Mouse (Mus musculus) granulocyte monocyte progenitor cell, adult 5-6 weeks (primary cell): ENCODE data around the gene Runx2. TPM values are rescaled to one million over a fixed set of nuclear protein-coding genes. Genes with fewer than 3 reads are reported as not detected.

Source experiments
- ATAC-seq: replicated peaks from 2 replicates; pipeline ENCODE4 v1.8.0; 2016; ENCODE audit warnings: mild to moderate bottlenecking, moderate TSS enrichment, inconsistent platforms; ENCODE audit not compliant: poor library complexity, severe bottlenecking
- total RNA-seq, 2 experiments: library from RNA; stranded (forward) in 1 of 2; stranded (reverse) in 1 of 2; fragments of 200-712, 200-1000 nt in 1 of 2; fragments of >200 nt in 1 of 2; fragmentation: Nextera tagmentation in 1 of 2; gene quantifications; 2 replicates each; pipeline ENCODE4 v1.2.3; 2014 to 2017

Gene Runx2
- total RNA-seq, 2 experiments from 2014 or later: 12.3 to 49.8 TPM

DNA sequence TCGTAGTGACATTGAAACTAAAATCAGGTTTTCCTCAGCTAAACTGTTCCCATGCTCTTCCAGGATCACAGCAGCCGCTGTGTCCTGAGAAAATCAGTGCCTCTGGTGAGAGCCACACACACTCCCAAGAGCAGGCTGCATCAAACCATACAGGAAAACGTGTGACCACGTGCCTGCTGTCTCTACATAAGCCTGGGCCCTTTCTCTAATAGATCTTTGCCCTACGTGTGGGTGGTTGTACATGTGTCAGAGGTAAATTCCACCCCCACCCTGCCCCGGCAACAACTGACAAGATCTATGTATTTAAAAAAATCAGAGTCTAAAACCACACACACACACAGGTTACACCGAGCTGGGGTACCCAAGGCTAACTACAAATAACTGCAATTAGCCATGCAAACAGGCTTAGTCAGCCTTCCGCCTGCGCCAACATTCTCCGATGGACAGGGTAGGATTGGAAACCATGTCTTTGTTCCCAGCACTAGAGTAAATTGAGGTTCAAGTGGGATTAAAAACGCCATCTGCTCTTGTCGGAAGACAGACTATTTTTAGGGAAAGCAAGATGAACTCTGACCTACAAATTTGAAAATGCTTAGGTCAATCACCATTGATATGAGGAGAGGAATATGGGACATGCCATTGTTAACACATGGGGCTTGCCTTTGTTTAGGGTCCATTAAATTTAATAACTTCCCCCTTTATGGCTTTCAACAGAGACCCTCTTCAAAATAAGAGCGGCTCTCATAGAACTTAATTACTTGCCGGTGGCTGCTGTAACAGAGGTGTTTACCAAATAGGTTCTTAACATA lies 180.8 kb downstream of the Runx2 start:
- ATAC-seq: no peak

DNA sequence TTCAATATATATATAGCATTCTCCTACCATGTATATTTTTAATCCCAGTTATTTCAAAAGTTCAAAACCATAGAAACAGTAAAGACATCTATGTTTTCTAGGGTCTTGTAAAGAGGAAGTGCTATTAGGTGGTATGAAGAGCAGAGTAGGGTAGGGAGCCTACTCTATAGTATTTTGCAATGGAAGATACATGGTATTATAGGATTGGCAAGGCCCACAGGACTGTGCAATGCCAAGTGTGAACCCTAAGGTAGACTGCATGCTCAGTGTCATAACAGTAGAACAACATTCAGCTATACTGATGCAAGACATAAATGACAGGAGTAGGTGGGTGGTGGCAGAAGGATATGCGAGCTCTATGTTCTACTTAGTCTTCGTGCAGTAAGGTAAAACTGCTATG lies 181.7 kb downstream of the Runx2 start:
- peak; percentile 86 for ATAC-seq

DNA sequence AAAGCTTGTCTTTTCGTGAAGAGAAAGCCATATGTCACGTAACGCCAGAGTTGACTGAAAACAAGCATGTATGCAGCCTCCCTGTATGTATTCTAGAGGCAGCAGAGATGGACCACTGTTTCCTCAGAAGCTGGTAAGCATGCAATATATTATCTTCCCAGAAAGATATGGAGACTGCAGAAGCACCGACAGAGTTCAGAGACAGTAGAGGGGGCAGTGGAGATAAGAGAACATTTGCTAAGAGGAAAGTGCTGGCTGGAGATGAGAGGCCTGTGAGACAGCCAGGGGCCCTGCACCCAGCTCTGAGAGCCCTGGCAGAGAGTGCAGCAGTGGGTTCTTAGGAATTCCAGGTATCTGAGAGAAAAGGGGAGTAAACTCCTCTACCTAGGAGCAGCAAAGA lies 182.3 kb downstream of the Runx2 start:
- no peak for ATAC-seq

DNA sequence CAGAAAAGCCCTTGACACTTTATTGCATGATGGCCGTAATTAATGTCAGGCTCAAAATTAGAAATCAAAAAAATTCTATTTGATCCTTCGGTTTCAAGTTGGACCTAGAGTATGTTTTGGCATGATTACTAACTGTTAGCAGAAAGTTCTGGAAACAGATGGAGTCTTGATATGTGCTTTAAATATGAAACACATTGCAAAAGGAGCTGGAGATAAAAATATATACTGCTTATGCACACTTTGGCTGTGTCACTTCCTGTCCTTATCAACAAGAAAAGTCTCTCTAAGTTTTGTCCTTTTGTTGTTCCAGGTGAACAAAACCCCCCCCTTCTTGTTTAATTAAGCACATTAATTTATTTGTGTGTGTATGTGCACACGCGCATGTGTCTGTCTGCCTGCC lies 183.0 kb downstream of the Runx2 start:
- ATAC-seq: no peak

DNA sequence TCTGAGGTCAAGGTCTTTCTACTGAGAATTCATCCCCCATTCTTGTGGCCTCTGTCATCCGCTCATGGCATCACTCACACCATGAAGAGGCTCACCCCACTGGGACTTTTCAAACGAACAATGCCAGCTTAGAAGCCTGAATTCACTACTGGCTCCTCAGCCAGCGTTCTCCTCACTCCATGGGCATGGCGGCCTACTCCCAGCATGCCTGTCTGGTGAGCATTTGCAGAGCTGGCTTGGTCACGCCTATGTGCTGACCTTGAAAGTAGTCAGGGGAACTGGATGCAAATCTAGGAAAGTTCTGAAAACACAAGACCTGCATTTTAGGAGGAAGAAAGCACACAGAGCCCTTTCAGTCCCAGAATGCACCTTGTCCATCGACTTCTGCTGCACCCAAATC lies 187.3 kb downstream of the Runx2 start:
- no peak for ATAC-seq

DNA sequence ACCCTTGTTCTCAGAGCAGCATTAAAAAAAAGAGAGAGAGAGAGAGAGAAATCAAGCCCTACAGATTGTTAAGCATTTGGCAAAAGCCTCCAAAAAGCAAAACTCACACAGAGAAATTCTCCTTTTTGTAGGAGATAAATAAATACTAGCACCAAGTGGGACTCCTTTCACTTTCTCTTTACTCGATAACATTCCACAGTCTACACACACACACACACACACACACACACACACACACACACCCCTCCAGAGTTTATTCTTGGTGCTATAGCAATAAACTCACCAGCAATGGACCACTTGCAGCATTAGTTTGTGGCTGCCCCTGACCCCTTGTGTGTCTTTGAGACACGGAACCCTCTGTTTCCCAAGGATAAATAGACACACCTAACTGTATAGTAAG lies 190.9 kb downstream of the Runx2 start:
- ATAC-seq: no peak

DNA sequence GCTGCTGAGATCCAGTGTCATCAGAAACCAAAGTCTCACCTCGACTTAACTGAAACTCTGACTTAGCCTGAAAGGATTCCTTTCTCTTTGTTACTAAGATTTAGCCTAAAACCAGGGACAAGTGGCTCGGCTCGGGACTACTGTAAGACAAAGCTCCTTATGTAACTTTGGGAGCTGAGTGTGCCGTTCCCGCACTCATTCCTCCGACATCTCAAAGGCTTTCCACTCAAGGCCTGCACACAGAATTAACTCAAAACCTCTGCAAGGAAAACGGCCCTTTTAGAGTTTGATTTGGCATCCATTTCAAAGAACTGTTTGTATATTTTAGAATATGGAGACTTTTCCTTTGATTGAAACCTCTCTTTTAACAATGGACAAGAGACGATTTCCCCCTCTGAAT lies 191.3 kb downstream of the Runx2 start:
- ATAC-seq: no peak

DNA sequence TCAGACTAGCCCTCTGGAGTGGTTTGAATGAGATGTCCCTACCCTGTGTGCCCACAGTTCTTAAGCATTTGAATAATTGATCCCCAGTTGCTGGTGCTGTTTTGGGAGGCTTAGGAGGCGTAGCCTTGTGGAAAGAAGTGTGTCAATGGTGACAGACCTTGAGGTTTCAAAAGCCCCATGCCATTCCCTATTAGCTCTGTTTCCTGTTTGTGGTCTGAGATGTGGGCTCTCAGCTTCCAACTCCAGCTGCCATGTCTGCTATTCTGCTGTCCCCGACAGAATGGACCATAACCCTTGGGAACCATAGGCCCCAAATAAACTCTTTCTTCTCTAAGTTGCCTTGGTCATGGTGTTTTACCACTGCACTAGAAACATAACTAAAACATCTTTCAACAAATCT lies 194.1 kb downstream of the Runx2 start:
- ATAC-seq: peak; percentile 61

DNA sequence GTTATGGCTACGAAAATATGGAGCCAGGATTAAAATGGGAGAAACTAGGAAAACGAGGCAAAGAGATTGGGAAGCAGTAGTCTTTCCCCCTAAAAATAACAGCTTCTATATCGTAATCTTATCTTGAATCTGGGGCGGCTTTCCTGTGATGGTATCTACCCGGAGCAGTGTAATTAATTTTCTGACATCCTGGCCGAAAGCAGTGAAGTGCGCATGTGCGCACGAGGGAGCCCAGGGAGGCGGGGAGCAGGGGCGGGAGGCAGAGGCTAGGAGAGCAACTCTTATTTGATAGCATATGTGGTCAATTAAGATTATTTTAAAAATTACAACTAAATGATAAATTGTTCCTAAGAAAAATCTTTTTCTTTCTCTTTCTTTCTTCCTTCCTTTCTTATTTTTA lies 195.9 kb downstream of the Runx2 start:
- ATAC-seq: no peak

DNA sequence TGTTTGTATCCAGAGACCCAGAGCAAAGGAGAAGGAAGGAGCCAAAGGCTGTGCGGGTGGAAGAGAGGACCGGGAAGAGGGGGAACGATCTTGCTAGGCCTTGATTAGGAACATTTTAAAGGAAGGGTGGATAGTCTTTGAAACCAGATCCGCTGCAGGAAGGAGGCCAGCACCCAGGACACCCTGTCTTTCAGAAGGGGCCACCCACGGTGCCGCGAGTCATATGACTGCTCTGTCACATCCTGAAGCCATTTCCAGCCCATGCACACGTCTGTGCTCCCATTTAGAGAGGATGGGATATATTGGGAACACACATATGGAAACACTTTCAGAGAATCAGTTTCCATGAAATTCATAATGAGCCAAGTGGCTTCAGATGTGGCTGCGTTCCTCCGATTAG lies 196.4 kb downstream of the Runx2 start:
- no peak for ATAC-seq

DNA sequence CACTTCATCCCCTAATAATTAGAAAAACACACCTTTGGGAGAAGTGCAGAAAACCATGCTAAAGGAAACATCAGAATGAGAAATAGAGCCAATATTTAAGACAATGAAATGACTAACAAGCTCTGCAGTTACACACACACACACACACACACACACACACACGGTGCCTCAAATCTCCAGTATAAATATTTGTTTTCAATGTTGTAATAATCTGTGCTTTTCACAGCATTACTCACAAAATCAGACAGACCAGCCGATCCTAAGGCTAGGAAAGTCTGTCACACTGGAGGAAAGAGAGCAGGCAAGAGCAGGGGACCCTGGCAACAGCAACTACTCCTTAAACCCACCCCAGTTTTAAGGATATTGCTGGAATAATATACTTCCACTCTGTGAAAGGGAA lies 196.9 kb downstream of the Runx2 start:
- no peak for ATAC-seq

DNA sequence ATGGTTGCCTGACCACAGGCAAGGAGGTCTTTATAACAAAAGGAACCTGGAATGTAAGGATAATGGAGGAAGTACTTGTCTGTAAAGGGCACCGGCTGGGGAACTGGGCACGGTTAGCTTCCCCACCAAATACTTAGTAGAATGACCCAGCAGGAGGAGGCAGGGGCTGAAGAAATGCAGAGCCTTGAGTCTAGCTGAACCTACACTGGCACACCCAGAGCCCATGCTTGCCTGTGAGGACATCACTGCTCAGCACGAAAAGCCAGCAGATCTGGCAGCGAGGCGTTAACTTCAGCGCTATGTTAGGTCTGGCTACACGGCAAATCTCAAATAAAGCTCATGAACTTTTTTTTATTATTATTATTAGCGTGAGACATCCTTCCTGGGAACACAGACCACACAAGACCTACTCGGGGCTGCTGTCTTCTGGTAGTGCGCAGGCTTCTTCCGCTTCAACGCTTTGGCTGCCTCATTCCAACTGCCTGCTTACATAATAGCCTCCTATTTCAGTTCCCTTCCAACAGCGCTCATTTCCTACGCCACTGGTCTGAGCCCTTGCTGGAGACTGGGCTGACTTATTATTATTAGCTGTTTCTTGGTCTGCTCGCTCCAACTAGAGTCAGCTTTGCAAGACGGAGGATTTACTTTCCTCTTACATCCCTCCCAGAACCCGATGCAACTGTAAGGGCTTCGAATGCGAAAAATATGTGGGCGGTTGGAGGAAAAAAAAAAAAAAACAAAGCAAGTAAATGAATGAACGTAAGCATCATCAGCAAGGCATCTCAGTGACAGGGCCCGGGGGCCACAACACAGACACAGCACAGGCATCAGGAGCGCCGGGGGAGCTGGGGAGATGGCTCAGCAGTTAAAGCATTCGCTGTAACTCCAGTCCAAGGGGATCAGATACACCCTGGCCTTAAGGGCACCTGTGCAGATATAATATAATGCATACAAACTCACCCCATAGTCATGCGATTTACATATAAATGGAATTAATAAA lies 200.6 kb downstream of the Runx2 start:
- peak; percentile 80 for ATAC-seq

DNA sequence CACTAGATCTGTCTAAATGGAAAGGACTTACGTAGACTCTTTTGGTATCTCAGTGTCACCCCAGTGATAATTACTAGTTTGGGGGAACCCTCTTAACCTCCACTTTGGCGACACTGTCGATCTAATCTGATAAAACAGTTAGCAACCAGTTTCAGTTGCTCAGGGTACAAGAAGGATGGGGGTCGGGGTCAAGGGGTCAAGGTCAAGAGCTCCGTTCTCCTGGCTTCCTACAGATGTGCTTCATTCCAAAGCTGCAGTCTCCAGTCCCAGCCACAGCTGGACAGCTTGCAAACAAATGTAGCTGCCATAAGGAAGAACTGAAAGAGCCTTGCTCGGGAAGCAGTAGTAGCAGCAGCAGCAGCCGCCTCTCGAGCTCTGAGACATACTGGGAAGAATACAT lies 202.0 kb downstream of the Runx2 start:
- ATAC-seq: no peak

DNA sequence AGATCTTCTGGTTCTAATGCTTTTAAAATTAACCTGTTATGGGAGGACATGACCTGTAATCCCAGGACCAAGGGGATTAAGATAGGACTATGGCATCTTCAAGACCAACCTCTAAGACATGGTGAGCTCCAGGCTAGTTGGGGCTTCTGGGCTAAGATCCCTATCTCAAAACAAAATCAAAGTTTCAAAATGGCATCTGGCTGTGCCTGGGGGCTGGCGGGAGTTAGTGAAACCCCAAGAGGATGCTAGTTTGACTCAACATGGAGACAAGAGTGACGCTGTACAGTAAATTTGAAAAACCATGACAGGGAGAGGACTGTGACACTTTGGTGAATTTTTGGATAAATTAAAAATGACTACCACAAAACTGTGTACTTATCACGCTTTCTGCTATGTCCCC lies 202.6 kb downstream of the Runx2 start:
- no peak for ATAC-seq

DNA sequence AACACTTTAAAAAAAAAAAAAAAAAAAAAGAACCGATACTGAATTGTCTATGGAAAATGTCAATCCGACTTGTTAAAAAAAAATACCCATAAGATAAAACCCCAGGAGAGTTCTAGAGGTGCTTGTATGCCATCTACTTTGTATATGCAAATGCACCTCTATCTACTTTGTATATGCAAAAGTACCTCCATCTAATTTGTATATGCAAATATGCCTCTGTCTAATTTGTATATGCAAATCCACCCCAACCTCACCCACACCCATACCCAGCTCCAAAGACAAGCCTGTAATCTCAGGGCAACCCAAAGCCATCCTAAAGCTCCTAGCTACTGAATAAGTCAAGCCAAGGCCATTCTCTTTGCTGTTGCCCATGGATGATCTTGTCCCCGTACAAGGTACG lies 203.1 kb downstream of the Runx2 start:
- ATAC-seq: no peak

DNA sequence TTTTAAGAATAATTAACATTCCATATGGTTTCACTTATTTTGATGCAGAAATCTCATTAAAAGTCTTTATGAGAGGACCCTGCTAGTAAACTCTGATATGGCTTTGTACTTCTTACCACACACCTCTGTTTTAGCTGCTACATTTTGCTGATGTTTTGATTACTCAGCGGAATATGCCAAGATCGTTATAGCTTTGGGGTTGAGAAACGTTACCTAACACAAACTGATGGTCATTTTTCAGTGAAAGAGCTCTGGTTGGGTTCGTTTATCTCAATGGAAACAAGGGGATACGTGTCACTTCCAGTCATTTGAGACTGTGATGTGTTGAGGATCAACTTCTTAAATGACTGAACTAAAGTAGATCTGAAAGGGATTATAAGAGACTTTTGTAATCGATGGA lies 203.8 kb downstream of the Runx2 start:
- no peak for ATAC-seq

DNA sequence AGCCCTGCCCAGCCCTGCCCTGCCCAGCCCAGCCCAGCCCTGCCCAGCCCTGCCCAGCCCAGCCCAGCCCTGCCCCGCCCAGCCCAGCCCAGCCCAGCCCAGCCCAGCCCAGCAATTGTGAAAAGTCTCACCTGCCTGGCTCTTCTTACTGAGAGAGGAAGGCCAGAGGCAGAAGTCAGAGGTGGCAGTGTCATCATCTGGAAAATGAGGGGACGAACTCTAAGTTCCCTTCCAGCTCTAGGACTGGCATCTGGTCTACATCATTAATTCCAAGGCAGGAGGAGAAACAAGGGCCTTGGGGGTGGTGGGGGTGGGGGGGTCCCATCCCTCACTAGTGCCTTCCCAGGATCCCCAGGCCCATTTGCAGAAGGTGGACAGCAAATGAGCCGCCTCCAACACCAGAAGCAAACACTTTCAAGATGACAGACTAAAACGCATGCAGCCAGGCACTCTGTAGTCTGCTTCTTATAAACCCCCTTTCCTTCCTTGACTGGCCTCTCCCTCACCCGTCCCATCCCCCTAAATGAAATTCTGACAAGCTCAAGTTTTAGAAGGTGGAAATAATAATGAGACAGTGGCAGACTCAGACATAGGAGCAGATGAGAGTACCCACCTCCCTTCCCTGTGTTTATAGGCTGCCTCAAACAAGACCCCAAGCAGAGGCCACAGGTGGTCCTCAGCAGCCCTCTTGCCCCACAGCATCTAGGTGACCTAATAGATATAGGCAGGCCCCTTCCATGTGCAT lies 204.5 kb downstream of the Runx2 start:
- no peak for ATAC-seq

DNA sequence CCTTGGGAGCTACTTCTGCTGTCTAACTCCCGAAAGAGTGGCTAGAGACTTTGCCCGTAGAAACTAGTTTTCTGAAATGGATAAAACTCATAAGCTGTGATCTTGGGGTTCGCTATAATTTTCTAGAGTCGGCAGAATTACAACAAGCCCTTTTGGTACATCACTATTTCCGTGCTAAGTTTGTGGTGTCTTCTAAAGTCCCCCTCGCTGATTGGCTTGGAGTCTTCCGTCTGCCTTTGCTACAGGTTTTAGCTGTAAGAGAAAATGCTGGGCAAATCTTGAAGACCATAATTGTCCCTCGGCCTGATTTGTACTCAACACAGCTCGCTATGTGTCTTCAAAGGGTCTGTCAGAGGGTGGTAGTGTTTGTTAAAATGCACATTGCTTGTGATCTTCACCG lies 205.2 kb downstream of the Runx2 start:
- ATAC-seq: no peak

DNA sequence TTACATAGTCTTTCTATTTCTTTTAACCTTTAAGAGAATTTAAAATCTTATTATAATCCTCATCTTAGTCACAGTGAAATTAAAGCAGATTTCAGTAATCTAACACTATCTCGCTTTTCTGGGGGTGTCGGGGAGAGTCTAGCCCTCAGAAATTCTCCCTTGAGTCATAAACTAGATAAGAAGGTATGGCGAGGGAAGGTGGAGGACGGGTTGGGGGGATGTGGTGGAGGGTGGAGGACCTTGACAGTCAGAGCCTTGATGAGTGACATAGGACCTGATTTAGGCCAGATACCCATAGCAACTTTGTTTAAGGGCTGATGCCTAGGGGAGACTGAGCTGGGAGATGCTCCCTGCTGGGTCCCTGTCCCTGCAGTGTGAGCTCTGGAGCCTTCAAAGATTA lies 205.7 kb downstream of the Runx2 start:
- no peak for ATAC-seq

DNA sequence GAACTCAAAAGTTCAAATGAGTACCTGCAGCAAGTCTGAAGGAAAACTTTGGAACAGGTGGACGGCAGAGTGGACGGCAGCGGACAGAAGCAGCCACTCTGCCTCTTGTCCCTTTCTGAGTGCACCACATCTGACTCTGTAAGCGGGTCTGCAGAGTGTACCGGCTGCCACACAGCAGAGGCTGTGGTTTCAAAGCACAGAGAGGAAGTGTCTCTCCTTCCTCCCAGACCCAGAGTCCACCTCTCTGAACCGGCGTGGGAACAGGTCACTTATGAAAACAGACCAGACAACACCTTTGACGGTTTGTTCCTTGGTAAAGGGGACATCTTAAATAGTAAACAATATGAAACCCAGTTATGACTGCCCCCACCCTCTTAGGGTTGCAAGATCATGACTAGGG lies 207.2 kb downstream of the Runx2 start:
- peak; percentile 77 for ATAC-seq

DNA sequence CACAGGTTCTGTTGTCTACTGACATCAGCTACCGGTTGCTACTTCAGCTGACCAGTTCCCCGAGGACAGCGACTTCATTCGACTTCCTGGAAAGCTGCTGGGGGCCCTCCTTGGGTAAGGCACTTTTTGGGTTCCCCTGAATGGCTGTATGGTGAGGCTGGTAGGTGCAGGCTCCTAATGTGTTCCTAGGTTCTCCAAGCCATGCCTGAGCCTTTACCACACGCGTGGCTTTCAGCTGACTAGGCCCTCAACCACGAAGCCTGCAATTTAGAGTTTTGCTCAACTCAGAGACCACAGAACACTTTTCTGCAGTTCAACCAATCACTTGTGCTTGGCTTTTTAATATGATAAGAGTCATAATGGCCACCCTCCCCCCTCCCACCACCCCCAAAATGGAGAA lies 208.4 kb downstream of the Runx2 start:
- peak; percentile 65 for ATAC-seq
